Mouse (Mus musculus) lung, adult 2 months (tissue): ENCODE data around the gene Dhx9.

Experiments used
- CTCF ChIP-seq: fragments of 200-500 bp; IDR thresholded peaks from 2 replicates; pipeline ENCODE4 v1.5.1; 2011; ENCODE audit warnings: mild to moderate bottlenecking, low read length, control low read depth; ENCODE audit not compliant: insufficient read depth
- POLR2A ChIP-seq: fragments of 200-500 bp; IDR thresholded peaks from 2 replicates; pipeline ENCODE4 v1.6.1; 2011; ENCODE audit warnings: low read depth, mild to moderate bottlenecking, control low read depth, low read length, borderline replicate concordance; ENCODE audit errors: extremely low read depth

GRCm38 (mm10) chr1:153491345-153491744, 3.9 kb upstream of the Dhx9 start:
- TF ChIP-seq CTCF: no peak
- TF ChIP-seq POLR2A: no peak
